Mouse (Mus musculus) testis, adult 2 months (tissue): ENCODE measurements around the gene Cyp26b1.

ENCODE experiments used
- CTCF ChIP-seq: fragments of 200-500 bp; IDR thresholded peaks from 2 replicates; pipeline ENCODE4 v1.5.1; 2012; ENCODE audit warnings: low read depth, mild to moderate bottlenecking, inconsistent platforms, low read length, moderate library complexity; ENCODE audit not compliant: control insufficient read depth, insufficient read depth, insufficient replicate concordance
- POLR2A ChIP-seq: fragments of 200-500 bp; IDR thresholded peaks from 2 replicates; pipeline ENCODE4 v1.6.1; 2012; ENCODE audit warnings: low read depth, mild to moderate bottlenecking, inconsistent platforms, low read length, moderate library complexity; ENCODE audit not compliant: control insufficient read depth

- no peak for TF ChIP-seq CTCF
- no peak for TF ChIP-seq POLR2A
These were observed at the start of gene Cyp26b1 for GRCm38 (mm10) chr6:84593693-84594092.
